Mouse (Mus musculus) liver, embryonic 14.5 days (tissue): ENCODE measurements around the gene Lcp2.

ENCODE experiments used
- CTCF ChIP-seq: IDR thresholded peaks from 2 replicates; pipeline ENCODE4 v1.5.1; 2016; ENCODE audit warnings: antibody characterized with exemption, low read depth, control low read depth
- EP300 ChIP-seq: IDR thresholded peaks from 2 replicates; pipeline ENCODE4 v1.6.1; 2016; ENCODE audit warnings: antibody characterized with exemption, low read depth

DNA sequence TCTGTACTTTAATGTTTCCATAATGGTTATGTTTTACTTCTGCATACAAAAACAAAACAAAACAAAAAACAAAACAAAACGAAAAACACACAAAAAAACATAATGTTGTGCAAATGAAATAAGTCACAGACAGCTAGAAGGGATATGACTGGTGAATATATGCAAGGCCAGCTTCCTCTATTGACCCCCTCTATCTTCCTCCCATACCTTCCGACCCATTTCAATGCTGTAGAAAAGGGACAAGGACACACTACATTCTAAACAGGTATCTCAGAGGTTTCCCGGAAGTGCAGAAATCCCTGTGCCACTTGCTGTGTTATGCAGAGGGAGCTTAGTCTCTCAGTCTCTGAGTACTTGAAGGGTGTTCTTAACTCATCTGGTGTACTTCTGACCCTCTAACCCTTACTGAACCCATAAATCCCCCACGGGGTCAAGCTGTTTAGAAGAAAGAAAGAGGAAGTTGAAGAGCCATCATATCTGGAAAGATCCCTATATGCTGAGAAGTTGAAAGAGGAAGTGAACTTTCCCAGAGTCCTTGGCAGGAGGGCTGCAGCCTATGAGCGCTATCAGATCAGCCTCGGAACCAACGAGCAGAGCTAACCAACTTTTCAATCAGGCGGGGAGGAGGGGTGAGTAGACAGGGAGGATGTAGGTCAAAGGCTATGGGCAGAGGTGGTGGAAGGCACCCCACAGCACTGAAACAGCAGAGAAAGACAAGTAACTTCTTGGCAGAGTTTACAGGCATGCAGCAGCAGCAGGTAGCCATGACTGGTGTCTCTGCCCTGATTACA is 15.5 kb upstream of the Lcp2 start:
- no peak for TF ChIP-seq CTCF
- no peak for TF ChIP-seq EP300
